Mouse (Mus musculus): ENCODE data around the gene Cct4. TPM values are rescaled to one million over a fixed set of nuclear protein-coding genes. Genes with fewer than 3 reads are reported as not detected.

Cct4 gene
- polyA plus RNA-seq, 1 experiment from 2014 or later = 328 TPM

DNA sequence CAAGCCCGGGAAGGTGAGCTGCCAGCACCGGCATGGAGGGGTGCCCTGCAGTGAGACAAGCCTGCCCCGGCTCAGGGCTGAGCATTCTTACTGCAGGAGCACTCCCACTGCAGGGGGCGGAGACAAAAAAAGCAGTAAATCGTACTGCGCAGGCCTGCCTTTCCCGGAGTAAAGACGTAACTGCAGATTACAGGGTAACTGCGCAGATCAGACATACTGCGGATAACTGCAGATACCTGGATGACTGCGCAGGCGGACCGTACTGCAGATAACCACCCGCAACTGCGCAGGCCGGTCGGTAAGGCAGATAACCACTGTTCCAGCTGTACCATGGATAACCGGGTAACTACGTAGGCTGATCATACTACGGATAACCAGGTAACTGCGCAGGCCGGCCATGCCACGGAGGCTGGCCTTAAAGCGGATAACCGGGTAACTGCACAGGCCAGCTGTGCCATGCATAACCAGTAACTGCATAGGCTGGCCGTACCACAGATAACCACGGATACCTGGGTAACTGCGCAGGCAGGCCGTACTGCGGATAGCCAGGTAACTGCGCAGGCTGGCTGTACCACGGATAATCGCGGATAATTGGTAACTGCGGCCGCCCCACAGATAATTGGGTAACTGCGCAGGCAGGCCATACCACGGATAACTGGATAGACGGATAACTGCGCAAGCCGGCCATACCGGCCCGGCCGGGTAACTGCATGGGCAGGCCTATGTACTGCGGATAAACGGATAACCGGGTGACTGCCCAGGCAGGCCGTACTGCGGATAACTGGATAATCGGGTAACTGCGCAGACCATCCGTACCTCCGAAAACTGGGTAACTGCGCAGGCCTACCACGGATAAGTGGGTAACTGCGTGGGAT lies 18.2 kb upstream of the Cct4 start, which contains the start of gene Zrsr1:
Gene Zrsr1, plus strand, starts transcription at position 171 of the 875 bp plus-strand sequence.
- ATAC-seq (ENCODE audit: insufficient number of reproducible peaks, insufficient read depth, low FRiP score, low TSS enrichment) = peak; percentile 81
- peak within 1 kb of the TSS; percentile 58 for H3K4me2 ChIP-seq (replicated peaks)
- peak within 1 kb of the TSS; percentile 67 for H3K27ac ChIP-seq
- no peaks in the 10 kb centered on the region for H3K27me3 ChIP-seq
- H3K9me3 ChIP-seq = peaks cover 35% of the 10 kb centered on the region
- peaks cover 27% of the 10 kb centered on the region for H3K36me3 ChIP-seq
- H3K4me3 ChIP-seq = peak within 1 kb of the TSS; percentile 60
- 50% methylated on average over 56 of the region's 56 CpGs for WGBS
- peaks cover 10% of the 10 kb centered on the region for H3K4me1 ChIP-seq
- peak within 1 kb of the TSS; percentile 61 for H3K9ac ChIP-seq

DNA sequence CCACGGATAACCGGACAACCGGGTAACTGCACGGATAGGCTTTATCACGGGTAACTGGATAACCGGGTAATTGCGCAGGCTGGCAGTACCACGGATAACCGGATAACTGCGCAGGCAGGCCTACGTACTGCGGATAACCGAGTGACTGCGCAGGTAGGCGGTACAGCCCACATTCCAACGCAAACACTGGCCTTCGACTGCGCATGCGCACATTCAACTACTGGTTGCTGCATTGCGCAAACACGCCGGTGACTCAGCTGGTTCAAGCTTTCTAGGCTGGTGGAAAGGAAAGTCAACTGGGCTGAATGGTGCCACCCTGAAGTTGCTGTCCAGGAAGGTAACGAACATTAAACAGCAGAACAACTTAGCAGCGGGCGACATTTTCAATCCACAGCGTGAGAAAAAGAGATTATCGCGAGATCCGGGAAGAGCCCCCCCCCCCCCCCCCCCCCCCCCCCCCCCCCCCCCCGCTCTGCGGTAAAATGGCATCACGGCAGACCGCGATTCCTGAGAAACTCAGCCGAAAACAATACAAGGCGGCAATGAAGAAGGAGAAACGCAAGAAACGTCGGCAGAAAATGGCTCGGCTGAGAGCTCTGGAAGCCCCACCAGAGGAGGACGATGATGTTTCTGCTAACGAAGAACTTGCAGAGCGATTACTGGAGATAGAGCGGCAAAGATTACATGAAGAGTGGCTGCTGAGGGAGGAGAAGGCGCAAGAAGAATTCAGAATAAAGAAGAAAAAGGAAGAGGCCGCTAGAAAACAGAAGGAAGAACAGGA lies 17.4 kb upstream of the Cct4 start:
- WGBS = 48% methylated on average over 41 of the region's 46 CpGs
- peaks cover 30% of the 10 kb centered on the region for H3K9me3 ChIP-seq
- H3K27ac ChIP-seq = peak overlapping the region; percentile 77
- peak; percentile 42 for ATAC-seq (ENCODE audit: insufficient number of reproducible peaks, insufficient read depth, low FRiP score, low TSS enrichment)
- peaks cover 10% of the 10 kb centered on the region for H3K4me1 ChIP-seq
- peak overlapping the region; percentile 58 for H3K4me2 ChIP-seq (replicated peaks)
- H3K9ac ChIP-seq = peak overlapping the region; percentile 61
- H3K27me3 ChIP-seq = no peaks in the 10 kb centered on the region
- H3K4me3 ChIP-seq = peak overlapping the region; percentile 60
- peaks cover 34% of the 10 kb centered on the region for H3K36me3 ChIP-seq

DNA sequence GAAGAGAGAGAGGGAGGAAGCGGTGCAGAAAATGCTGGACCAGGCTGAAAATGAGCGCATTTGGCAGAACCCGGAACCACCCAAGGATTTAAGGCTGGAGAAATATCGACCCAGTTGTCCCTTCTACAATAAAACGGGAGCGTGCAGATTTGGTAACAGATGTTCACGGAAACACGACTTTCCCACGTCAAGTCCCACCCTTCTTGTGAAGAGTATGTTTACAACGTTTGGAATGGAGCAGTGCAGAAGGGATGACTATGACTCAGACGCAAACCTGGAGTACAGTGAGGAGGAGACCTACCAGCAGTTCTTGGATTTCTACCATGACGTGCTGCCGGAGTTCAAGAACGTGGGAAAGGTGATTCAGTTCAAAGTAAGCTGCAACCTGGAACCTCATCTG lies 16.7 kb upstream of the Cct4 start:
- WGBS = 56% methylated on average over 14 of the region's 14 CpGs
- peaks cover 10% of the 10 kb centered on the region for H3K4me1 ChIP-seq
- H3K27me3 ChIP-seq = no peaks in the 10 kb centered on the region
- H3K9me3 ChIP-seq = peaks cover 29% of the 10 kb centered on the region
- H3K36me3 ChIP-seq = peaks cover 35% of the 10 kb centered on the region
- H3K9ac ChIP-seq = peak overlapping the region; percentile 47
- peak overlapping the region; percentile 60 for H3K4me3 ChIP-seq
- ATAC-seq (ENCODE audit: insufficient number of reproducible peaks, insufficient read depth, low FRiP score, low TSS enrichment) = no peak
- peak overlapping the region; percentile 77 for H3K27ac ChIP-seq
- H3K4me2 ChIP-seq (replicated peaks) = peak overlapping the region; percentile 58

DNA sequence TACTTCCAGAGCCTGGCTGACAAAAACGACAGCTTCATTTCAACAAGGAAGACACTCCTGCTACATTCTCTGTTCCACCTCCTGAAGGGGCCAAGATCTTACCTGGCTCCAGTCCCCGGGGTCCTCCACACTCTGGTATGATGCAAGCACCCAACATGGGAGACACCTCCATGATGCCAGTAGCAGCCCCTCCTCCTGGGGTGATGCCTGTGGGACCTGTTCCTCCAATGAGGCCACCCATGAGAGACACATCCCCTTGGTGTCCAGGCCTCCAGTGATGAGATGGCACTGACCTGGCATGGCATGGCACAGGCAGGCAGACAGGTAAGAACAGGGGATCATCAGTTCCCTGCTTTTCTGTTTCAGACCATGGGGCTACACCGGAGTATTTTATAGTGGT lies 12.1 kb upstream of the Cct4 start:
- H3K27me3 ChIP-seq = no peaks in the 10 kb centered on the region
- ATAC-seq (ENCODE audit: insufficient number of reproducible peaks, insufficient read depth, low FRiP score, low TSS enrichment) = no peak
- 94% methylated on average over 3 of the region's 3 CpGs for WGBS
- H3K9ac ChIP-seq = no peak overlapping the region
- peaks cover 9% of the 10 kb centered on the region; the same call in 1 of the 2 replicates for H3K9me3 ChIP-seq
- H3K36me3 ChIP-seq = peaks cover 25% of the 10 kb centered on the region
- peaks cover 16% of the 10 kb centered on the region for H3K4me1 ChIP-seq
- H3K27ac ChIP-seq = no peak overlapping the region
- no peak overlapping the region for H3K4me2 ChIP-seq (replicated peaks)
- no peak overlapping the region for H3K4me3 ChIP-seq

- no peaks in the 10 kb centered on the region for H3K27me3 ChIP-seq
- peaks cover 5% of the 10 kb centered on the region; the same call in 1 of the 2 replicates for H3K9me3 ChIP-seq
- no peak overlapping the region for H3K4me2 ChIP-seq (replicated peaks)
- H3K9ac ChIP-seq = no peak overlapping the region
- WGBS = 75% methylated on average over 1 of the region's 1 CpGs
- no peak overlapping the region for H3K27ac ChIP-seq
- H3K4me3 ChIP-seq = no peak overlapping the region
- H3K36me3 ChIP-seq = peaks cover 21% of the 10 kb centered on the region
- no peak for ATAC-seq (ENCODE audit: insufficient number of reproducible peaks, insufficient read depth, low FRiP score, low TSS enrichment)
- H3K4me1 ChIP-seq = peaks cover 16% of the 10 kb centered on the region
Observed at GRCm38 (mm10) chr11:22978711-22979110, 11.6 kb upstream of the Cct4 start.

GRCm38 (mm10) chr11:22979221-22979620 lies 11.1 kb upstream of the Cct4 start:
- Histone ChIP-seq H3K27me3 (no peaks in the 10 kb centered on the region), H3K4me2 (replicated peaks) (no peak overlapping the region), H3K9me3 (no peaks in the 10 kb centered on the region), H3K4me3 (no peak overlapping the region), H3K4me1 (peaks cover 12% of the 10 kb centered on the region), H3K27ac (no peak overlapping the region), H3K36me3 (peaks cover 16% of the 10 kb centered on the region), H3K9ac (no peak overlapping the region)
- ATAC-seq (ENCODE audit: insufficient number of reproducible peaks, insufficient read depth, low FRiP score, low TSS enrichment) = no peak
- 87% methylated on average over 1 of the region's 1 CpGs for WGBS

- peak overlapping the region; percentile 74 for H3K9ac ChIP-seq
- H3K36me3 ChIP-seq = peaks cover 16% of the 10 kb centered on the region
- H3K4me2 ChIP-seq (replicated peaks) = peak overlapping the region; percentile 80
- no peak for ATAC-seq (ENCODE audit: insufficient number of reproducible peaks, insufficient read depth, low FRiP score, low TSS enrichment)
- H3K27me3 ChIP-seq = no peaks in the 10 kb centered on the region
- peak overlapping the region; percentile 47 for H3K4me3 ChIP-seq
- peaks cover 6% of the 10 kb centered on the region for H3K4me1 ChIP-seq
- no peaks in the 10 kb centered on the region for H3K9me3 ChIP-seq
- H3K27ac ChIP-seq = no peak overlapping the region
- WGBS = 47% methylated on average over 4 of the region's 4 CpGs
Observed at GRCm38 (mm10) chr11:22981041-22981440, 9.3 kb upstream of the Cct4 start.

DNA sequence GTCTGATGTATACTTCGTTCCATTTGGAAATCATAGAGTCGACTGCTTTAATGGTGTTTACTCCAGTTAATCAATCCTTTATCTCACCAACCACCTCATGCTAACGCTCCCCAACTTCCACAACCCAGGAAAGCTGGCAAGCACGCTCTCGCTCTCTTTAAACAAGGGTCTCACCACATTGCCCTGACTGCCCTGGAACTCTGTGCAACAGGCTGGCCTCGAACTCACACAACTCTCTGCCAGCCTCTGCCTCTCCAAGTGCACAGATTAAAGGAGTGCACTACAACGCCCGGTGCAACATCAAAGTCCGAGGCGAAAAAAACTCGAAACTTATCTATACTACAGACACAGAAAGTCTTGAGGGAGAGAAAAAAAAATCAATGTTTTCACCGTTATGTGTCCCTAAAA lies 8.8 kb upstream of the Cct4 start:
- Histone ChIP-seq H3K4me1 (peaks cover 6% of the 10 kb centered on the region), H3K4me3 (peak overlapping the region; percentile 47), H3K9ac (peak overlapping the region; percentile 74), H3K27me3 (no peaks in the 10 kb centered on the region), H3K27ac (peak overlapping the region; percentile 91), H3K9me3 (no peaks in the 10 kb centered on the region), H3K36me3 (peaks cover 16% of the 10 kb centered on the region), H3K4me2 (replicated peaks) (peak overlapping the region; percentile 80)
- peak; percentile 24 for ATAC-seq (ENCODE audit: insufficient number of reproducible peaks, insufficient read depth, low FRiP score, low TSS enrichment)
- whole genome bisulfite sequencing = 6% methylated on average over 12 of the region's 12 CpGs

GRCm38 (mm10) chr11:22981984-22982757 lies 8.1 kb upstream of the Cct4 start, which contains the start of the genes Gm28048 and Commd1:
TSS of gene Gm28048 (minus strand) at chr11:22982090.
TSS of gene Commd1 (minus strand) at chr11:22982382.
- ATAC-seq (ENCODE audit: insufficient number of reproducible peaks, insufficient read depth, low FRiP score, low TSS enrichment) = peak; percentile 91
- peak within 1 kb of the TSS; percentile 91 for H3K27ac ChIP-seq
- peak within 1 kb of the TSS; percentile 80 for H3K4me2 ChIP-seq (replicated peaks)
- H3K9me3 ChIP-seq = no peaks in the 10 kb centered on the region
- peaks cover 12% of the 10 kb centered on the region for H3K36me3 ChIP-seq
- peak within 1 kb of the TSS; percentile 74 for H3K9ac ChIP-seq
- H3K27me3 ChIP-seq = no peaks in the 10 kb centered on the region
- WGBS = 4% methylated on average over 42 of the region's 42 CpGs
- peak within 1 kb of the TSS; percentile 47 for H3K4me3 ChIP-seq
- peaks cover 6% of the 10 kb centered on the region for H3K4me1 ChIP-seq

DNA sequence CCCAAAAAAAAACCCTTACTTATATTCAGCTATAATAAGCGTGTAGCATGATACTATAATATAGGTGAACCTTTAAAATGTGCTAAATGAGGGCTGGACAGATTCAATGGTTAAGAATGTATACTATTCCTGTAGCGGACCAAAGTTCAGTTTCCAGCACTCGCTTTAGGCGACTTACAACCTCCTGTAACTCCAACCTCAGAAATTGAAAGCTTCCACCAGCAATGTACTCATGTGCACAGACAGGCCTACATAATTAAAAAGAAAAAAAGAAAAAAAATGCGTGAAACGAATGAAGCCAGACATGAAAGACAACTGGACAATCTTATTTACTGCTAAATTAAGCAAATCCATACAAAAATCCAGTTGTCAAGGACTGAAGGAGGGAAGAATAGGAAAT lies 7.5 kb upstream of the Cct4 start:
- H3K27me3 ChIP-seq = no peaks in the 10 kb centered on the region
- no peak for ATAC-seq (ENCODE audit: insufficient number of reproducible peaks, insufficient read depth, low FRiP score, low TSS enrichment)
- no peak overlapping the region for H3K27ac ChIP-seq
- no peak overlapping the region for H3K9ac ChIP-seq
- no peaks in the 10 kb centered on the region for H3K9me3 ChIP-seq
- peak overlapping the region; percentile 80; the same call in 1 of the 2 replicates for H3K4me2 ChIP-seq (replicated peaks)
- 71% methylated on average over 6 of the region's 6 CpGs for WGBS
- no peak overlapping the region for H3K4me3 ChIP-seq
- peaks cover 6% of the 10 kb centered on the region for H3K36me3 ChIP-seq
- H3K4me1 ChIP-seq = peaks cover 6% of the 10 kb centered on the region

GRCm38 (mm10) chr11:22985510-22985909 lies 4.8 kb upstream of the Cct4 start:
- H3K27me3 ChIP-seq = no peaks in the 10 kb centered on the region
- 80% methylated on average over 3 of the region's 3 CpGs for WGBS
- H3K4me3 ChIP-seq = no peak overlapping the region
- H3K9me3 ChIP-seq = no peaks in the 10 kb centered on the region
- H3K36me3 ChIP-seq = no peaks in the 10 kb centered on the region
- H3K27ac ChIP-seq = no peak overlapping the region
- no peak overlapping the region for H3K9ac ChIP-seq
- no peak for ATAC-seq (ENCODE audit: insufficient number of reproducible peaks, insufficient read depth, low FRiP score, low TSS enrichment)
- H3K4me1 ChIP-seq = peaks cover 6% of the 10 kb centered on the region
- H3K4me2 ChIP-seq (replicated peaks) = no peak overlapping the region
